Mouse (Mus musculus) ES-CJ7 (cell line): ENCODE data around the gene Crybg3.

ENCODE experiments used
- DNase-seq: peaks from one replicate; pipeline ENCODE4 v3.0.0; 2011; ENCODE audit warnings: low read depth, low spot score

The Crybg3 gene

GRCm38 (mm10) chr16:59583515-59583914, 17.3 kb downstream of the Crybg3 start:
- DNase-seq = no peak

DNA sequence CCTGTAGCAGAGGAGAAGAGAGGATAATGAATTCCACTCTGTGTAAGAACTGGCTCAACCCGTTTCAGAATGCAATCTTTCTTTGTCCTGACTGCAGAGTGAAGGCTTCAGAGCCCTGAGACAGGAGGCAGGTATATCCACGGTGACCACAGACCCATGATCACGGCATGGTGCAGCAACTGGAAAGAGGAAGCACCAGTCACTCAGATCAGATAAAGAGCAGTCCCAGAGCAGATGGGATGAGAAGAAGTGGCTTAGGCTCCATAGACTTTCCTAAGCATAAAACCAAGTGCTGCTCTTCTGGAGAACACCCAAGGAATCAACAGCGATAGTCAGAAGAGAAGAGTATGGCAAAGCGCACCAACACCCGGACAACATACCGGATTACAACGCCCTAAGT, 21.5 kb downstream of the Crybg3 start:
- DNase-seq = no peak

GRCm38 (mm10) chr16:59573961-59574360, 26.8 kb downstream of the Crybg3 start:
- no peak for DNase-seq

GRCm38 (mm10) chr16:59572685-59573084, 28.1 kb downstream of the Crybg3 start:
- DNase-seq = no peak

- DNase-seq = no peak
These were observed 30.0 kb downstream of the Crybg3 start for GRCm38 (mm10) chr16:59570807-59571206.

DNA sequence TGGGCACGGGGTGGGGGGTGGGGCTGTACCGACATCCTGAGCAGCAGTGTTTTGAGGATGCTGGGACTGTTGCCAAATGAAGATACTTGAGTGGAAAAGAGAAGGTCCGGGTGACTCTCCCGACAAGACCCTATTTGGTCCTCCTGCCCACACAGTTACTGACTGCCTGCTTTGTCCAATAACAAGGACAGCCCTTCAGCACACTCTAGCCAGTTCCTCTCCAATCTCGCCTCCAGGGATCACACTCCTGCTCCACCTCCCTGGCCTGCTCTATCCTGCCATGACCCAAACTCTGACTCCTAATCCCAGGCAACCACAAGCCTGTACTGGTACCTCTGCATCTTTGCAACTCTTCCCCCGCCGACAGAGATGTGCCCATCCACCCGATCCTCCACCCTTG, 30.9 kb downstream of the Crybg3 start:
- DNase-seq = no peak

DNA sequence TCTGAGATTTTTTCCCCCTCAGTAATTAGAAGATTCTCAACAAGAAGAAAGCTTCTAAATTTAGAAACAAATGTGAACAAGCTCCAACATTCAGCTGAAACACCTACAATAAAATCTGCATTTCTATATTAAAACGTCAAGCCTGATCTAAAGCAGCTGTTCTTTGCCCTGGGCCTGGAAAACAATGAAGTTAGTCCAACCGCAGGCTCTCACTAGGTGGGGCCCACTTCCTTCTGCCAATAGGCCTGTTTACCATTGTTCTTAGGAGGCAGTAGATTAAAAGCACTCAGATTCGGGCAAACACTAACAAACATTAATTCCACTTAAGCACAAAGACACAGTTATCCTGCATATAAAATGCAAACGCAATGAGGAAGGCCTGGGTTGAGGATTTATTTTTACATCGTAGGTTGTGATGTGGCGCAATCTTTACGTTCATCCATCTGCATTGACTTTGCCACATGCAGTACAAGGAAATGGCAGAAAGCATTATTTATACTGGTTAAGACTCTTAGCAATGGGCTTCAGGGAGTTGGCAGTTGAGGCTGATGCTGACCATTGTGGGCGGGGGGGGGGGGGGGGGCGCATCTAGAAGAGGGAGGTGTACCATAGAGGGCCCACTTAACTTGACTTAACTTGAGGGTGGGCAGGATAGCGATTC, 32.9 kb downstream of the Crybg3 start:
- DNase-seq = peak; percentile 11

- DNase-seq = no peak
These were observed 34.3 kb downstream of the Crybg3 start for GRCm38 (mm10) chr16:59566437-59566836.

- DNase-seq = peak; percentile 77
These were observed 35.1 kb downstream of the Crybg3 start for GRCm38 (mm10) chr16:59565631-59566030.

GRCm38 (mm10) chr16:59564025-59564424, 36.8 kb downstream of the Crybg3 start:
- no peak for DNase-seq

DNA sequence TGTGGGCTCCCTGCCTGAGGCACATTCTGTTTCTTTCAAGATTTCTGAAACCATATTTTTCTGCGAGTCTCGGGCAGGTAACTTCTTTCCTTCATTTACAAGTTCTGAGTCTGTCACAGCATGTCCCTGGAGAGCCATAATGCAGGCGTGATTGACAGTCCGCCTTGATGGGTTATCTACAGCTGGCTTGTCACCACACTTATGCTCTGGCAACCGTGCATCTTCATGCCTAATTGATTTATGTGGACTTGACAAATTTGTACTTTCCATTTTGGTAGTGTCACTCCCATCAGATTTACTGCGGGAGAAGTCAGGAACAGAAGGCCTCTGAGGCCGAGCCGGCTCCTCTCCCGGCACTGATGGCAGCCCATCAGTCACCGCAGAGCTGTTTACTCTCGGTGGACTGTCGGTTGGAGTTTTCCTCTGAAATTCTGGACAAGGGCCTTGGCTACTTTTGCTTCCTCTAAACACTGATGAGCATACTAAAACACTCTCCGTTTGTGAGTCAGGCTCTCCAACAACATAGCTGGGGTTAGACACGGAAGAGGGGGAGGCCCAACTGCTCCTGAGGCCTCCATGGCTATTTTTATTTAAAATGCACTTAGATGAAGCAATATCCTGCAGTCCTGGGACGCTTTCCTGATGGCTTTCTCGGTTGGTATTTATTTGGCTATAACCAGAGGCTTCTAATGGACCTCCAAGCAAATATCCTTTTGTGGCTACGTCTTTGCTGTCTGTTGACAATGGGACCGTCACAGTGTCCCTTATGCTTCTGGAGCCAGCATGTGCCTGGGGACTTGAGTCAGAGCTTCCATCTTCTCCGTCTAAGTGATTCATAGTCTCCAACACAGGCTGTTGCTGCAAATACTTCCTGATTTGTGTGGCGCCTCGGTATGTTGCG, 41.2 kb downstream of the Crybg3 start:
- no peak for DNase-seq

- no peak for DNase-seq
These were observed 41.9 kb downstream of the Crybg3 start for GRCm38 (mm10) chr16:59558916-59559299.

DNA sequence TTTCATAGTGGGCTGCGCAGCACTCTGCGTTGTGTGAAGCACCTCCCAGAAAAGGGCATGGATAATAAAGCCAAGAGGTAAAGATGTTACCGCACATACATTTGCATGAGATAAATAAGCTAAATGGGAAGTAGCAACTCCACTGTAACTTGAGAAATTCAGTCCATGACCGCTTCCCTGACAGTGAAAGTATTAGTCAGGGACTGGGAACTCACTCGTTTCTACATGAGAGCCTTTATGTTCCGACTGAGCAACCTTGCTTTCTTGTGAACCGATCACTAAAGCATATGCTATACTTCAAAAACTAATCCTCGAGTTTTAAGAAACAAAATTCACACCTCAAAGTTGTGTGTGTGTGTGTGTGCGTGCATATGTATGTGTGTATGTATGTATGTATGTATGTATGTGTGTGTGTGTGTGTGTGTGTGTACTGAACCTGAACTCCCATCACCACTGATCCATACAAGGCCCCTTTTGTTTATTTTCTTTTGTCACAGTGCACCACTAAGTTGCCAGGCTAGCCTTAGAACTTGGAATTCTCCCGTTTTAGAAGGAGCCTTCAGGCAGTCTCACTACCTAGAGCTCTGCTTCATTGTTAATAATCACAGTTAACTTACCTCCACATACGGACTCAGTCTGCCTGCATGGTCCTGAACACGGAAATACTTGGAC, 47.2 kb downstream of the Crybg3 start:
- no peak for DNase-seq

GRCm38 (mm10) chr16:59551507-59551906, 49.3 kb downstream of the Crybg3 start:
- no peak for DNase-seq

DNA sequence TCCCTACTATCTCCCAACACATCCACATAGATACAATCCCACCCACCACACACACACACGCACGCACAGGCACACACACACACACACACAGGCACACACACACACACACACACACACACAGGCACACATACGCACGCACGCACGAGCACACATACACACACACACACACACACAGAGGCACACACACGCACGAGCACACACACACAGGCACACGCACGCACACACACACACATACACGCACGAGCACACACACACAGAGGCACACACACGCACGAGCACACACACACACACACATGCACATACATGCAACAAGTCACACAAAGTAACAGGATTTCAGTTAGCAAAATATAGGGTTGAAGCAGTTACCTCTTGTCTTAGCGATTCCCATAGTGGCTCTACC, 51.1 kb downstream of the Crybg3 start:
- DNase-seq = no peak

GRCm38 (mm10) chr16:59548582-59548947, 52.2 kb downstream of the Crybg3 start:
- no peak for DNase-seq

GRCm38 (mm10) chr16:59547887-59548581, 52.7 kb downstream of the Crybg3 start:
- DNase-seq = no peak

DNA sequence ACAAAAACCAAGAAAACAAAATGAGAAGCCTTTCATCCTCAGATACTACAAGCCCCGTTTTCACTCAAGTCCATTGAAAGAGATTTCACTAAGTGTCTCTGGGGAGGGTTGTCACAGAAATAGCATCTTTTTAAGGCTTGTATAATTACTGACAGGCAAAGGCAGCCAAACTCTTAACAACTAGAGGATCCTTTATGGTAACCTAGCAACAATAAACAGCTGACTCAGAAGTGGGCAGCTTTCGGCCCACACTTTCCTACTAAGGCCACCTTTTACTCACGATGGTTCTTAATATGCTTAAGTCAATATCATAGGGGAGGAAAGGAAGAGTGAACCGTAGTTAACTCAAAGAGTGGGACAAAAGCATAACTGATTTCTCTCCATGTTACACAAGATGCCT, 53.3 kb downstream of the Crybg3 start:
- no peak for DNase-seq

GRCm38 (mm10) chr16:59545360-59545759, 55.4 kb downstream of the Crybg3 start:
- DNase-seq = peak; percentile 89

DNA sequence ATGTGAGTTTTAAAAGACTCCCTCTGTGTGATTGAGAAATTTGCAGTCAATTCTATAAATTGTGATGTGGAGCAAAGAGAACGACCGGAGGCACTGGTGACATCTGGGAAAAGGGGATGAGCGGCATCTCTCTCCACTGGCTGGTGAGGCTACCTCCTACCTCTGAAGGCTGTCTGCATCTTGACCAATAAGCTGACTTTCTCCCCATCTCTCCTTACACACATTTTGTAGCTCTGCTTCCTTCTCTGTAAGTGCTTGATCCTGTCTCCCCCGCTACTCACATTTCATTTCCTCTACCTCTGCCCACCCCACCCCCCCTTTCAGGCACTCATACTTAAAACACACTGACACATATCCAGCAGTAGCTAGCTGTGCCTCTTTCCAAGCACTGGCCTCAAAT, 59.4 kb downstream of the Crybg3 start:
- no peak for DNase-seq

DNA sequence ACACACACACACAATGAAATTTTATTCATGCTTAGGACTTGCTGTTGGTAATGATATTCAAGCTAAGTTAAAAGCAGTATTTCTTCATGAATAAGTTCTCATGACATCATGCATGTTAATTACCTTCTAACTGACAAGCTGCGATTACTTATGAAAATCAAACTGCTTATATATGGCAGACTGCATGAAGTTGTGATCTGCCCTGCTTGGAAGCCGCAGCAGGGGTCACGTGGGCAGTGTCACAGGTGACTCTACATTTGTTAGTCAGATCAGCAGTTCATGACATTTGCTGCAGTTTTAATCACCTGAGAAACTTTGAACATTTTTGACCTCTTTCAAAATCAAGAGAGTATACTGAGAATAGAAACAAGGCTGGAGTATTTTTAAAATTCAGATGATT, 59.8 kb downstream of the Crybg3 start:
- no peak for DNase-seq

DNA sequence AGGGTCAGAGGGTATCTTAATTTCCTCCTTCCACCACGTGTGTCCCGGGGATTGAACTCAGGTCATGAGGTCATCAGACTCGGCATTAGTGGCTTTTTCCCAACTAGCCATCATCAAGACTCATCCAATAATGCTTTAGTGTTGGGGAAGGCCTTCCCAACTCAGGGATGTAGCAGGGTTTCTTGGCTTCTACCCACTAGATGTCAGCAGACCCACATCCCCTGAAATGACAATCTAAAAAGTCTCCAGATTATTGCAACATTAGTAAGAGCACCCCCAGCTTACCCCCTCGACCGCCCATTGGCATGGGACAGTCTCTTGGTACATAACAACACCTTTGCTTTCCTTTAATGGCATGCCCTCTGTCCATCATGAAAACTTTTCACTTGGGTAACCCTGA, 65.1 kb downstream of the Crybg3 start:
- DNase-seq = no peak
